In the genomic region with DNA sequence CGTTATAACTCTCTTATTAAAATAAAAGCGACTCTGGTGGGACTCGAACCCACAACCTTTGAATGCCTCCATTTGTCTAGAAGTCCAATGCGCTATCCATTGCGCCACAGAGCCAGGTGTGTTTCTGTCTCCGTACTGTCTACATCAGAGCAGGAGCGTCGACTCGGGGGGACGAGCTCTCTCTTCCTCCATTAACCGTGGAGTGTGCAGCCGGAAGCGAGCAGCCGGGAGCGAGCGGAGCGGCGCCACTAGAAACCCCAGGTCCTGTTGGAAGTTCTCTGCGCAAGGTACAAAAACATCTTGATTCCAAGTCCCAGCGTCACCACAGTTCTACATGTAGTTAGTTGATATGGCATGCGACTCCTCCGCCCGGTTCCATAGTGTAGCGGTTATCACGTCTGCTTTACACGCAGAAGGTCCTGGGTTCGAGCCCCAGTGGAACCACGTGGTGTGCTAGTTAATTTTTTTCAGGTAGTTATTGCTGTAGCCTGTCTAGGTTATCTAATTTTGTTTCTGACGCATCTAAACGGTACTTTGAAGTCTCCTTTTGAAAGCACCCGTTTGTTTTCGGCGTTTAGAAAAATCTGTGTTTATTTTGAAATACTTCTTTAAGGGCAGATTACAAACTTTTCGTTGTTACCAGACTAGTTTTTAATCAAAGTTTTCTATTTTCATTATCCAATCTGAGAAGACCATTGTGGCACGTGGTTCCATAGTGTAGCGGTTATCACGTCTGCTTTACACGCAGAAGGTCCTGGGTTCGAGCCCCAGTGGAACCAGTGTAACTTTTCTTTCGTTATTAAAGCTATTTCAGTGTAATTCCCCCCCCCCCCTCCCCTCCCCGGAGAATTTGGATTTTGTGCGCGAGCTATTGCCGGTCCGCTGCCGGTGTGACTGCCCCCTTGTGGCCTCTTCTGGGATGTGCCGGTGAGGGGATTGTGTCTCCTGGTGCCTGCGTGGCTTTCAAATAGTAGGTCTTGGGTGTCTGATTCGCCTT, we compare ENCODE assay signal across 8 mouse cellular contexts. TPM values are rescaled to one million over a fixed set of nuclear protein-coding genes. Genes with fewer than 3 reads are reported as not detected.
DNase-seq lines count a peak whose midpoint lies in the region; ATAC-seq lines count a peak whose summit lies in the region.

No protein-coding gene starts in this region.

- no peaks in the 10 kb centered on the region for H3K27me3 ChIP-seq in megakaryocyte, embryonic 14.5 days (replicated peaks)

- H3K4me1 ChIP-seq in megakaryocyte, embryonic 14.5 days, result peaks cover 37% of the 10 kb centered on the region

- intact Hi-C loops in gastrocnemius, postnatal 14 days (cut with DNase I; ENCODE audit: low total_unique reads), result loop anchor here (5.0 kb wide), 1 partner anchor 235 kb away; no protein-coding TSS in a partner anchor

- ATAC-seq in inflammation-experienced regulatory T-cells, adult 6 months, result peak; percentile 57

- H3K36me3 ChIP-seq in megakaryocyte, embryonic 14.5 days (replicated peaks; ENCODE audit: low read length), result no peaks in the 10 kb centered on the region

- no peaks in the 10 kb centered on the region for H3K9me3 ChIP-seq in megakaryocyte, embryonic 14.5 days

- peak overlapping the region; percentile 95 for H3K4me3 ChIP-seq in megakaryocyte, embryonic 14.5 days (replicated peaks)

- peak; percentile 87 to 90 for DNase-seq in adrenal gland, adult 18-20 months (ENCODE audit: low spot score in 2 of 2)
- DNase-seq in embryo, embryonic 10.5 days (ENCODE audit: low spot score), result peak; percentile 97
- peak; percentile 88 for DNase-seq in gastrocnemius, postnatal 14 days
- DNase-seq in left cerebral cortex, adult 9 months (ENCODE audit: low spot score in 2 of 2), result peak; percentile 71 to 90
- peak; percentile 92 to 93 for DNase-seq in right cerebral cortex, adult 2 months (ENCODE audit: low spot score in 2 of 2)
- peak; percentile 54 for DNase-seq in urinary bladder, postnatal 10 days (ENCODE audit: low spot score)

RNA-seq across cellular contexts. Expression of a gene that starts 29.3 kb away (rescaled TPM):
- total RNA-seq in adrenal gland, adult 18-20 months (2021), result not detected
- not detected for total RNA-seq in gastrocnemius, postnatal 14 days (2021)
- under 1 TPM in 1 of 3 experiments, not detected in 2; 0.16 TPM for polyA plus RNA-seq in inflammation-experienced regulatory T-cells, adult 6 months (2017; shearing (Covaris generic))
- not detected in 2 replicates for polyA plus RNA-seq in megakaryocyte, embryonic 14.5 days (2012; ENCODE audit: insufficient read depth, low replicate concordance)

RNA-seq across cellular contexts. Expression of a gene that starts 46.1 kb away (rescaled TPM):
- 10 to 100 TPM; 61.3 to 90.1 TPM for total RNA-seq in adrenal gland, adult 18-20 months (2021)
- total RNA-seq in gastrocnemius, postnatal 14 days (2021), result 10 to 100 TPM; 70.8 to 71.5 TPM
- 1 to 10 TPM; 7.1 to 8.4 (median 8.3) TPM for polyA plus RNA-seq in inflammation-experienced regulatory T-cells, adult 6 months (2017; shearing (Covaris generic))
- polyA plus RNA-seq in megakaryocyte, embryonic 14.5 days (2012; ENCODE audit: insufficient read depth, low replicate concordance), result 0.73 and 3.0 TPM in 2 replicates

RNA-seq across cellular contexts. Expression of a gene that starts 50.6 kb away (rescaled TPM):
- total RNA-seq in adrenal gland, adult 18-20 months (2021), result not detected
- not detected for total RNA-seq in gastrocnemius, postnatal 14 days (2021)
- not detected for polyA plus RNA-seq in inflammation-experienced regulatory T-cells, adult 6 months (2017; shearing (Covaris generic))
- polyA plus RNA-seq in megakaryocyte, embryonic 14.5 days (2012; ENCODE audit: insufficient read depth, low replicate concordance), result not detected in 2 replicates

Comparison
In these comparisons a context has a peak if more than half of its experiments do, and no peak if none do; other contexts are left out.
1. Peak in every context shown above with its lines: DNase-seq, ATAC-seq and H3K4me3 ChIP-seq.